Mouse (Mus musculus) limb, embryonic 10.5 days (tissue): Measurements from ENCODE around the gene Tmem59l. TPM values are rescaled to one million over a fixed set of nuclear protein-coding genes. Genes with fewer than 3 reads are reported as not detected.

Source experiments
- DNase-seq: peaks from one replicate; pipeline ENCODE4 v3.0.0-alpha.2; 2017; ENCODE audit warnings: low spot score
- H3K27ac ChIP-seq: fragments of 300-500 bp; sonication (generic); 2 replicates; pipeline ENCODE4 v1.5.1; 2016; ENCODE audit warnings: mild to moderate bottlenecking
- H3K27me3 ChIP-seq: fragments of 300-500 bp; sonication (generic); 2 replicates; pipeline ENCODE4 v1.6.1; 2016; ENCODE audit warnings: low read depth, mild to moderate bottlenecking; ENCODE audit not compliant: poor library complexity, severe bottlenecking
- H3K36me3 ChIP-seq: fragments of 300-500 bp; sonication (generic); 2 replicates; pipeline ENCODE4 v1.6.1; 2016; ENCODE audit warnings: mild to moderate bottlenecking, moderate library complexity
- H3K4me1 ChIP-seq: fragments of 300-500 bp; sonication (generic); 2 replicates; pipeline ENCODE4 v1.6.1; 2016
- H3K4me3 ChIP-seq: fragments of 300-500 bp; sonication (generic); 2 replicates; pipeline ENCODE4 v1.5.1; 2016; ENCODE audit warnings: mild to moderate bottlenecking, moderate library complexity
- H3K9me3 ChIP-seq: fragments of 300-500 bp; sonication (generic); replicated peaks from 2 replicates; pipeline ENCODE4 v1.6.1; 2016; ENCODE audit warnings: mild to moderate bottlenecking
- WGBS: fragments of 180-500 bp; shearing (Covaris S2); methylation state at CpG from one replicate; pipeline ENCODE4 v1.1.7; 2016; 5-methylcytosine and 5-hydroxymethylcytosine counted together
- polyA plus RNA-seq: library from polyadenylated mRNA; unstranded; fragments of >200 nt; fragmentation: Nextera tagmentation; extraction: Ambion mirVana; gene quantifications from 2 replicates; pipeline ENCODE4 v1.2.1, GENCODE M21; 2016

The Tmem59l gene
- polyA plus RNA-seq, 1 experiment from 2014 or later, result 23.7 TPM

- peak overlapping the region; percentile 39; the same call in 1 of the 2 replicates for H3K27ac ChIP-seq
- peaks cover 42% of the 10 kb centered on the region for H3K4me1 ChIP-seq
- H3K36me3 ChIP-seq, result peaks cover 34% of the 10 kb centered on the region
- 90% methylated on average over 16 of the region's 16 CpGs for WGBS
- H3K27me3 ChIP-seq, result no peaks in the 10 kb centered on the region
- no peak overlapping the region for H3K4me3 ChIP-seq
- H3K9me3 ChIP-seq, result no peaks in the 10 kb centered on the region
- DNase-seq, result no peak
These were observed 25.2 kb downstream of the Tmem59l start for GRCm38 (mm10) chr8:70461765-70462515.

GRCm38 (mm10) chr8:70460606-70461005 is 26.6 kb downstream of the Tmem59l start:
- H3K4me1 ChIP-seq, result peaks cover 32% of the 10 kb centered on the region
- H3K4me3 ChIP-seq, result no peak overlapping the region
- H3K36me3 ChIP-seq, result peaks cover 23% of the 10 kb centered on the region
- no peaks in the 10 kb centered on the region for H3K27me3 ChIP-seq
- no peak for DNase-seq
- H3K9me3 ChIP-seq, result no peaks in the 10 kb centered on the region
- WGBS, result 79% methylated on average over 9 of the region's 9 CpGs
- no peak overlapping the region for H3K27ac ChIP-seq

GRCm38 (mm10) chr8:70460199-70460598 is 27.0 kb downstream of the Tmem59l start:
- H3K4me1 ChIP-seq, result peaks cover 32% of the 10 kb centered on the region
- no peaks in the 10 kb centered on the region for H3K9me3 ChIP-seq
- no peaks in the 10 kb centered on the region for H3K27me3 ChIP-seq
- no peak overlapping the region for H3K4me3 ChIP-seq
- DNase-seq, result no peak
- no peak overlapping the region for H3K27ac ChIP-seq
- H3K36me3 ChIP-seq, result peaks cover 23% of the 10 kb centered on the region
- WGBS, result 90% methylated on average over 5 of the region's 5 CpGs

- no peak for DNase-seq
- 91% methylated on average over 2 of the region's 2 CpGs for WGBS
- peaks cover 23% of the 10 kb centered on the region for H3K36me3 ChIP-seq
- no peaks in the 10 kb centered on the region for H3K27me3 ChIP-seq
- H3K9me3 ChIP-seq, result no peaks in the 10 kb centered on the region
- H3K4me3 ChIP-seq, result no peak overlapping the region
- H3K27ac ChIP-seq, result no peak overlapping the region
- H3K4me1 ChIP-seq, result peaks cover 32% of the 10 kb centered on the region
These were observed 27.5 kb downstream of the Tmem59l start for GRCm38 (mm10) chr8:70459636-70460035.

- Histone ChIP-seq H3K27ac (no peak overlapping the region), H3K4me3 (no peak overlapping the region), H3K27me3 (peaks cover 9% of the 10 kb centered on the region; the same call in 1 of the 2 replicates), H3K36me3 (peaks cover 23% of the 10 kb centered on the region), H3K4me1 (peaks cover 29% of the 10 kb centered on the region), H3K9me3 (no peaks in the 10 kb centered on the region)
- 84% methylated on average over 3 of the region's 3 CpGs for WGBS
- no peak for DNase-seq
These were observed 28.7 kb downstream of the Tmem59l start for GRCm38 (mm10) chr8:70458462-70458861.

GRCm38 (mm10) chr8:70457882-70458281 is 29.3 kb downstream of the Tmem59l start:
- 90% methylated on average over 6 of the region's 6 CpGs for WGBS
- Histone ChIP-seq H3K9me3 (no peaks in the 10 kb centered on the region), H3K36me3 (peaks cover 21% of the 10 kb centered on the region), H3K27me3 (peaks cover 15% of the 10 kb centered on the region), H3K27ac (no peak overlapping the region), H3K4me3 (no peak overlapping the region), H3K4me1 (peaks cover 32% of the 10 kb centered on the region)
- DNase-seq, result no peak

GRCm38 (mm10) chr8:70456996-70457395 is 30.2 kb downstream of the Tmem59l start:
- 100% methylated on average over 1 of the region's 1 CpGs for WGBS
- Histone ChIP-seq H3K4me3 (no peak overlapping the region), H3K9me3 (no peaks in the 10 kb centered on the region), H3K27me3 (peaks cover 24% of the 10 kb centered on the region), H3K36me3 (peaks cover 26% of the 10 kb centered on the region), H3K27ac (no peak overlapping the region), H3K4me1 (peaks cover 32% of the 10 kb centered on the region)
- DNase-seq, result no peak

- no peak for DNase-seq
- Histone ChIP-seq H3K27me3 (peaks cover 35% of the 10 kb centered on the region), H3K27ac (peak overlapping the region; percentile 37; the same call in 1 of the 2 replicates), H3K36me3 (peaks cover 36% of the 10 kb centered on the region), H3K4me3 (no peak overlapping the region), H3K4me1 (peaks cover 54% of the 10 kb centered on the region), H3K9me3 (no peaks in the 10 kb centered on the region)
- WGBS, result 90% methylated on average over 5 of the region's 5 CpGs
These were observed 33.3 kb downstream of the Tmem59l start for GRCm38 (mm10) chr8:70453852-70454251.

GRCm38 (mm10) chr8:70452196-70452966 is 34.8 kb downstream of the Tmem59l start:
- WGBS, result 59% methylated on average over 51 of the region's 52 CpGs

GRCm38 (mm10) chr8:70447639-70448420 is 39.3 kb downstream of the Tmem59l start:
- Histone ChIP-seq H3K36me3 (peaks cover 34% of the 10 kb centered on the region), H3K27ac (peak overlapping the region; percentile 64), H3K4me3 (no peak overlapping the region), H3K9me3 (no peaks in the 10 kb centered on the region), H3K27me3 (peaks cover 20% of the 10 kb centered on the region), H3K4me1 (peaks cover 53% of the 10 kb centered on the region)
- DNase-seq, result no peak
- WGBS, result 73% methylated on average over 19 of the region's 19 CpGs

More at GRCm38 (mm10) chr8:70452196-70452966, 34.8 kb downstream of the Tmem59l start:
- Histone ChIP-seq H3K4me1 (peaks cover 68% of the 10 kb centered on the region), H3K9me3 (no peaks in the 10 kb centered on the region), H3K36me3 (peaks cover 36% of the 10 kb centered on the region), H3K4me3 (0 out of 2 replicates have a peak overlapping the region, but pooled peaks have one; percentile 4), H3K27ac (peak overlapping the region; percentile 3), H3K27me3 (peaks cover 35% of the 10 kb centered on the region)
- DNase-seq, result no peak

- H3K27me3 ChIP-seq, result 0 out of 2 replicates have a peak, but pooled peaks cover 1% of the 10 kb centered on the region
- H3K36me3 ChIP-seq, result peaks cover 16% of the 10 kb centered on the region
- H3K27ac ChIP-seq, result no peak overlapping the region
- DNase-seq, result no peak
- 68% methylated on average over 1 of the region's 1 CpGs for WGBS
- H3K4me3 ChIP-seq, result no peak overlapping the region
- H3K9me3 ChIP-seq, result no peaks in the 10 kb centered on the region
- H3K4me1 ChIP-seq, result peaks cover 35% of the 10 kb centered on the region
These were observed 41.2 kb downstream of the Tmem59l start for GRCm38 (mm10) chr8:70445988-70446387.

- 85% methylated on average over 4 of the region's 4 CpGs for WGBS
- Histone ChIP-seq H3K27me3 (no peaks in the 10 kb centered on the region), H3K4me3 (no peak overlapping the region), H3K27ac (no peak overlapping the region), H3K9me3 (no peaks in the 10 kb centered on the region), H3K36me3 (no peaks in the 10 kb centered on the region), H3K4me1 (peaks cover 25% of the 10 kb centered on the region)
- DNase-seq, result no peak
These were observed 43.8 kb downstream of the Tmem59l start for GRCm38 (mm10) chr8:70443326-70443725.
